Mouse (Mus musculus) T-helper 1 cell (primary cell): ENCODE data around the gene Prtg.

Experiments
- in situ Hi-C: fragments of 300-600 bp; cut with MboI, MseI; formaldehyde crosslinking; loops from one replicate; pipeline ENCODE4 v1.15.1; 2025; ENCODE audit warnings: high pct_unique_total_duplicates

The Prtg gene

GRCm38 (mm10) chr9:72806731-72807419, at the start of gene Prtg:
TSS of gene Prtg (plus strand) at chr9:72806874.
- in situ Hi-C loops, result no loop called here

DNA sequence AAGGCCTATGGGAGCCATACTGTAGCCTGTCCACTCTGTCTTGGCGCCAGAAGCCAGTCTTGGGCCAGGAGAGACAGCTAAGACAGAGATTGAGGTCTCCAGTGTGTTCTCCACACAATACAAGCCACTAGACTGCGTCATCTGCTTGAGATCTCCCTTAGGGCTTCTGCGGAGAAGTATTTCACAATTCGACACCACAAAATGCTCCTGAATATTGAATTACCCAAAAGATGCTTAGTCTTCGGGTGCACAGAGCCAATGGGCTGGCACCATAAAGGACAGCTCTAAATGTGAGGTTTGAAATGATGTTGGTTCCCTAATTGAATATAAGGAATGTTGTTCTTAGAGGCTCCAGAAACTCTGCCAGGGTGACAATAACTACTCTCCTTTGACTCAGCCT, 49.5 kb upstream of the Prtg start:
- in situ Hi-C loops, result no loop called here

DNA sequence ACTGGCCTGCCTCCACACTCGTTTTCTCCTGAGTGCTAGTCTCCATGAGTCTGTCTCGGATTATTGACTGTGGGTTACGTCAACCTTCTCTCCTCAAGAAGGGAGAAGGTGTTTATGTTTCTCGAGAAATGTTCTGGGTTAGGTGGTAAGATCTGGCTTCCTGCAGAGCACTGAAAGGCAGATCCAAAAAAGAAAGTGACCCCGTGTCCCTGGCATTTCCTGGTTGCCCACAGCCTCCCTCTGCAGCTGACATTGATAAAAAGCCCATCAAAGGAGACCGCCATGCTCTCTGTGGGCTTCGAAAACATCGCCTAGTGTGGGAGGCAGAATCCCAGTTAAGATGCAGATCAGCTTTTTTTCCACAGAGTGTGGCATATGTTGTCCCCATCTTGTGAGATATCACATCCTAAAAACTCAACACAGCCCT, 48.0 kb upstream of the Prtg start:
- in situ Hi-C loops, result no loop called here

GRCm38 (mm10) chr9:72763050-72763718, 43.5 kb upstream of the Prtg start:
- in situ Hi-C loops, result no loop called here

GRCm38 (mm10) chr9:72766789-72767349, 39.8 kb upstream of the Prtg start:
- in situ Hi-C loops, result loop anchor here (5.0 kb wide), 1 partner anchor 120 kb away; no protein-coding TSS in a partner anchor

- in situ Hi-C loops, result loop anchor here (10.0 kb wide), 1 partner anchor 90 kb away; no protein-coding TSS in a partner anchor
Observed at GRCm38 (mm10) chr9:72775022-72775421, 31.7 kb upstream of the Prtg start.

DNA sequence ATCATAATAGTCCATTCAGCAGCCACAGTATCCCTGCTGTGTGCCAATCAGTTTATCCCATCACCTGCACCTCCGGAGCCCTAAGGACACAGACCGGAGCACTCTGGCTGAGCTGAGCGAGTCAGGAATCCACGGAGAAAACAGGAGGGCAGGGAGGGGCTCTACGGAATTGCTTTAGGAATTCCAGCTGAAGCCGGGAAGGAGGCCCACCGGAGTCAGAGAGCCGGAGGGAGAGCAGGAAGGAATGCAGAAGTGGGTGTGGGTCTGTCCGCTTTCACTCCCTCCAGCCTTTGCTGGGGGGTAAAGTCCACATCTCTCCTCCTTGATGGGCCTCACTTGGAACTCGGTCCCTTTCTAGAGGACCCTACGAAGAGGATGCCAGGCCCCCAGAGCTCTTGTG, 27.7 kb upstream of the Prtg start:
- in situ Hi-C loops, result loop anchor here (10.0 kb wide), 1 partner anchor 86 kb away; no protein-coding TSS in a partner anchor

DNA sequence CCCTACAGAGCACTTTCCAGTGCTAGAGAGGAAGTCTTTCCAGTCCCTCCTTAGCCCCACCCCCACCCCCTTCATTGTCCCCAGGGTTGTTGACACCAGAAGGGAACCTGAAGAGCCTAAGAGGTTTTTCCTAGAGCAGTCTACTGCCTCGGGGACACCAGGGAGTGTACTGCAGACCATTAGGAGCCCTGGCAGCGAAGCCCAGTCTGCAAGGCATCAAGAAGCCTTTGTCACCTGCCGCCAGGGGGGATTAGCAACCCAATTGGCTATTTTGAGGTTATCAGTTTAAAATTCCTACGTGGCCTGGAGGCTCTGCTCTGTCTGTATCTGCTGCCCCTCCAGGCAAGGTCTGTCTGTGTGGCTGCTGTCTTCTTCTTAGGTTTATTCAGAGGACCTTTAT, 26.9 kb upstream of the Prtg start:
- in situ Hi-C loops, result loop anchor here (10.0 kb wide), 1 partner anchor 85 kb away; no protein-coding TSS in a partner anchor

GRCm38 (mm10) chr9:72780694-72781093, 26.0 kb upstream of the Prtg start:
- in situ Hi-C loops, result no loop called here

- in situ Hi-C loops, result no loop called here
Observed at GRCm38 (mm10) chr9:72781466-72781865, 25.2 kb upstream of the Prtg start.

DNA sequence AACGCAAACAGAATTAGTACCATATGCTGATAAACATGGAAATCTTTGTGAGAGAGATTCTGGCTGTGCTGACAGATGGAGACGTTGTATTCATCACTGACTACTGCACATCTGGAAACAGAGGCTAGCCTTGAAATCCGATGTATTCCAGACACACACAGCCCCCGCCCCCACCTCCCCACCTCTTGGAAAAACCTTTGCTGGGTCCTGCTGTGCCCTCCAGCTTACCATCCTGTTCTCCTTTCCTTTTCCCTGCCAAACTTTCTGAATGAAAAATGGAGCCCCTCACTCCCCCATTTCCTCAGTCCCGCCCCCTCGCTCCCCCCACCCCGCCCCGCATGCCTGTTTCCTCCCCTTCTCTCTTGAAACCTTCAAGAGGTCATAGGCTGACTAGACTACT, 24.6 kb upstream of the Prtg start:
- in situ Hi-C loops, result no loop called here

- in situ Hi-C loops, result no loop called here
Observed at GRCm38 (mm10) chr9:72787732-72788131, 18.9 kb upstream of the Prtg start.

GRCm38 (mm10) chr9:72790530-72791212, 16.0 kb upstream of the Prtg start:
- in situ Hi-C loops, result no loop called here

DNA sequence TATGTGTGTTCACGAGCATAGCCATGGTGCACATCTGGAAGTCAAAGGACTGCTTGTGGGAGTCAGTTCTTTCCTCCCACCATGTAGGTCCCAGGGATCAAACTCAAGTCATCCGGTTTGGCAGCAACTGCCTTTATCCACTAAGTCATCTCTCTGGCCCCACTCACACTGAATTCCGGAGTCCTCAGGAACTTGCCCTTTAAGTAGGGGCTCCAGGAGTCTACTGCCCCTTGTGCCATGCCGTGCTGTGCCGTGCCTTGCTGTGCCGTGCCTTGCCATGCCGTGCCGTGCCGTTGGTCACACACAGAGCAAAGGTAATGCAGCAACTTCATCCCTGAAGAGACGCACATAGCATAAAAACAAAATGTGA, 15.5 kb upstream of the Prtg start:
- in situ Hi-C loops, result no loop called here

DNA sequence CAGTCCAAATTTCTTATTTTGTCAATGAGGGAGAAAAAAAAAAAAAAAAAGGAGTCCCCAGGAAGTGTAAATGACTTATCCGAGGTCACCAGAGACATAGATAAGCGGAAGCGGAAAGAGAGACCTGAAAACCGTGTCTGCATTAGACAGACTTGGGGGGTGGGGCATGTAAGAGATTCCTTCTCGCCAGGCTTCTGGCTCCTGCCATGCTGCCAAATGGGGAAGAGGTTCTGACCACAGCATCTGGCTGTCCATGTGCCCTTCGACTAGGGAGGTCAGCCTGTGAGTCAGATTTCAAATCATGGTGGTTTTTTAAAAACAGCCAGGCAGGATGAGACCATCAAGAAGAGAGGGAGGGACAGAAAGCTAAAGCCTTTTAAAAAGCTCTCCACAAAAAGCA, 15.0 kb upstream of the Prtg start:
- in situ Hi-C loops, result no loop called here

GRCm38 (mm10) chr9:72795243-72795642, 11.4 kb upstream of the Prtg start:
- in situ Hi-C loops, result no loop called here

DNA sequence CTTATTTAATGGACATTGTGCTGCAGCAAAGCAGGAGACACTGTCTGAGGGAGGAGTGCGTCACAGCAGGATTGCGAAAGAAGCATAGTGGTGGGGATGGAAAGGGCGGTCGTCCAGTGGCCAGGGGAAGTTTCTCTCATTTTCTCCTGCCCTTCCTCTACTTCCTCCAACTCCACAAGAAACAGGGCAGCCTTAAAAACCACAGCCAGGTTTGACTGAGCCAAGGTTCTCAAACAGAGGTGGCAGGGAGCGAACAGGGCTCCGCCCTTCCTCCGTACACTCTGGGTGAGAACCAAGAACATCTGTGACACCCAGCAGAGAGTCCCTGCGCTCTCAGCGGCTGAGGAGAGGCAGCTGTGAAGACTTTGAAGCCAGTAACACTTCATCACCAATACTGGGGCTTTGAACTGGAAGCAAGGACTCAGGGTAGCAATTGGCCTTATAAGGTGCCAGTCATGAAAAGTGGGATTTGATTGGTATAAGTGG, 9.5 kb upstream of the Prtg start:
- in situ Hi-C loops, result no loop called here

- in situ Hi-C loops, result no loop called here
Observed at GRCm38 (mm10) chr9:72803280-72803679, 3.4 kb upstream of the Prtg start.

GRCm38 (mm10) chr9:72806146-72806545, 528 bp upstream of the Prtg start:
- in situ Hi-C loops, result no loop called here

DNA sequence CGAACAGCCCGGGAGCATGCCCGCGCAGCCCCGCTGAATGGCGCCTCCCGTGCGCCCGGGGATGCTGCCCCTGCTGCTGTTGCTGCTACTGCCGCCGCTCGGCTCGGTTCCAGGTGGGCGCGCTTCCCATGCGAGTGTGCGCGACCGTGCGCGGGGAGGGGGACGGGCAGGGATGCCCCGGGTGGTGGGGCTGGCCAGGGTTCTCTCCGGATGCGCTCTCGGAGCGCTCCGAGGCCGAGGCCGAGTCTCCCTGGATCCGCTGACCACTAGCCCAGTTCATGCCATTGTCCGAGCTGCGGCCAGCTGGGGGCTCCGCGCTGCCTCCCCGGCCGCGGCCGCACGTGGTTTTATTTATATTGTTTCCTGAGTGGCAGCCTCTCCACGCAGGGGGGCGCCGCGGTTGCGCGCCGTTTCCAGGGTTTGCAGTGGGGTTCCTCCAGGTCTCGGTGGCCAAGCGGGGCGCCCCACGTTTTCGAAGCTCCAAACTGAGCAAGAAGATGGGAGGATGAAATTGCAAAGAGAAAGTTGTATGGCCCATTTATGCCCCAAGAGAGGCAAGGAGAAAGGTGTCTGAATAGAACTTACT, 839 bp downstream of the Prtg start:
- in situ Hi-C loops, result no loop called here

DNA sequence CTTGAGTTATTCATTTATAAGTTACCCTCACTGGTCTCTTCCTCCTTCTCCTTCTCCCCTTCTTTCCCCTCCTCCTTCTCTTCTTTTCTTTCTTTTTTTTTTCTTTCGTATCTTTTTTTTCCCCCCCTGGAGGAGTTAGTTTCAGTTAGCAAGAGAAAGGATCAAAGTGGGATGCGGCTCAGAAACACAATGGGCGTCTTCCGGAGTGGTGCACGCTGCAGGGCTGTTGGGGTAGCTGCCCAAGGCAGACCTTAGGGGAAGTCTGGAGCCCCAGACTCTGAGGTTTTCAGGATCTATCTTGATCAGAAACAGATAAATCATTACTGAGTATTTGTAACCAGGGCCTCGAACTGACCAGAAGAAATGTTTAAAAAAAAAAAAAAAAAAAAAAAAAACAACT, 1.5 kb downstream of the Prtg start:
- in situ Hi-C loops, result no loop called here

DNA sequence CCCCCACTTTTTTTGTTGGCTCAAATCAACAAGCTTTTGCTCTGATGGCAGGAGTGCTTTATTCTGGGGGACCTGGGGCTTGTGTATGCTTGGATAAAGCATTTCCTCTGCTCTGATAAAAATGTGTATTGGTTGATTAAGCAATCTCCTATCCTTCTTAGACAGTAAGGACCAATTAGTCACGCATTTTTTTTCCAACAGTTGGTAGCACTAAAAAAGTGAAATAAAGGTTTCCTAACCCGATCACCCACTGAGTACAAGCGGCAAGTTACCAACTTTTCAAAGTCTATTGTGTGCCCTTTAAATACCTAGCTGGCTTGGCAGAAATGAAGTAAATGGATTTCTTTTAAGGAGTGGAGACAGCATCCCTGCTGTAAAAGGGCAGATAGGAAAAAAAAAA, 1.9 kb downstream of the Prtg start:
- in situ Hi-C loops, result no loop called here
